Mouse (Mus musculus) lung, adult 18-20 months (tissue): ENCODE measurements at regions not wholly inside any gene's neighbourhood (a gene's known extent, or its start where the extent isn't known, plus 50 kb on each side); places are given as distances from the start of the nearest gene placed in this dataset.
A peak's percentile ranks its signal among the peaks of the same experiment; 100 is the strongest.

Source experiments
- DNase-seq, 2 experiments: peaks; one replicate each; pipeline ENCODE4 v3.0.0; 2022; ENCODE audit warnings: mixed read lengths in 2 of 2

DNA sequence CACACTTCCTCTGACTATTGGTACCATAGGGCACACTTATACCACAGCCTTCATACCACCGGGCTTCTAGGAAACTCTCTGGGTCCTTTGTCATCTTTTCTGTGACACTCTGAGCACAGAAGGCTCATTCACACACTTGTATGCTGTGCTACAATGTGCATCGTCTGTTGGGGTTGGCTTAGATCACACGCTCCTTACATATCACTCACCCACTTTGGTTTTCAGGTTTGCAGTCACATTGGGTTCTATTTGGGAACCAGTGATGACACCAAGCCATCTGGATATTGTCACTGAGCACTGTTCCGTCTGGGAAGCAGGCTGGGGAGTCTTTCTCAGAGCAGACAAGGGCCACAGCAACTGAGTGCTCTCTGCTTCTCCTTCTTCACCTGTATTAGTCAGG, 74.1 kb upstream of the Vldlr start:
- no peak for DNase-seq

DNA sequence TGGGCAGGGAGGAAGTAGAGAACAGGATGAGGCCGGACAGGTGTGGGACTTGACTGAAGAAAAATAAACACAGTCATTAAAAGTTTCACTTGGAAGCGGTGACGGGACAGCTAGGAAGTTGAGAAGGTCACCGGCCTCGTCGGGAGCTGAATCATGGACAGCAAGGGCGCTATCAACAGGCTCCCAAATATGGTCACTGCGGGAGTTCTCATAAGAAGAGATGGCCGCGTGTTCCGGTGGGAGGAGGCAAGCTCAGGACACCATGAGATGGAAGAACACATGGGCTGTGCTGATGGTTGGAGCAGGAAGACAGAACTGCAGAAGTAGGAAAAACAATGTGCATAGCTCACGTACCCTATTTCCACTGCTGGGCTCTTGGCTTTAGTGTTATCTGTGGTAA, 68.9 kb upstream of the Vldlr start:
- DNase-seq = peak in 1 of 2 experiments; percentile 4

DNA sequence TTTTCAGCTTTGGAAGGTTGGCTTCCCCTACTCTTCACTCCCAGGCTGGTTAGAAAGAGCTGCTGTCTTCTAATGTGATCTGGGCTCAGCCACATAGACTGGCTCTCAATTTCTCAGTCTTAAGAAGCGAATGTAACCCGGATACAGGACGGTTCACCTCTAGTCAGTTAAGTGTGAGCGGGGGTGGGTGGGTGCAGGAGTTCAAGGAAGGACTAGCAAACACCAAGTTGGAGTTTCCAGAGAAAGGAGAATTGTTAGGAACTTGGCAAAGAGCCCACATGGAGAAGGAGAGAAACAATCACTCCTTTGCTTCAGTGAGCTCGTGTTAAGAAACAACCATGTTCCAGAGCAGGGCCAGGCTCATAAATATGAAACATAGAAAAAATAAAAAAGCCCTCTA, 68.0 kb upstream of the Vldlr start:
- no peak for DNase-seq

DNA sequence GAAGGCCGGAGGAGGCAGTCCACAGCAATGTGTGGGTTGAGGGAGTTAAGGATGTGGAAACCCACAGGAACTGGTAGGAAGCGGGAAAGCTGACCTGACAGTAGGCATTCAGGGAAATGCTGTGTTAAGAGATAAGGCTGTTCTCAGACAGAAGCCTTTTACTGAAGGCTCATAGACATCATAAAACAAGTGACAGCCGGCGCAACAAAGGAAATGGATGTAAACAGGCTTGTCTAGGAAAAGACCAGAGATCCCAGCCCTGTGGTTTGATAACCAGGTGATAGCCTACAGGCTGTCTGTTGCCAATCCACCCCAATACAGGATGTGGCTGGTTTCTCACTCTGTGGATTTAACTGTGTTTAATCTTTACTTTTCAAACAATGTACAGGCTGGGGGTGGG, 66.7 kb upstream of the Vldlr start:
- no peak for DNase-seq

DNA sequence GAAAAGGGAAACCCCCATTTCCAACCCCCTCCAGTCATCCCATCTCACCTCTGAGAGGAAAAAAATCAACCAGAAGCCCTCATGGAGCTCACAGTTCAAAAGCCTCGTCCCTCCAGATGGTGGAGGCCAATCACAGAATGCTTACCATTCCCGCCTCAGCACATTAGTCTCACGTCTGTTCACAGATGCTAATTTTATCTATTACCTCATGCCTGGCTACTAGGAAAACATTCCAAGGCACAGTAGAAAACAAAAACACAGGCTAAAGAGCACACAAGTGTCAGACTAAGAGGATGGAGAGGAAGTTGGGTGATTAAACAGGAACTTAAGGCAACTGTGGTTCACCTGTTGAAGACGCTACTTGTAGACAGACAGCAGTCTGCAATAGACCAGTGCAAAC, 54.4 kb upstream of the Vldlr start:
- no peak for DNase-seq
